Mouse (Mus musculus) intestine, embryonic 15.5 days (tissue): ENCODE results near the gene Adam15. TPM values are rescaled to one million over a fixed set of nuclear protein-coding genes. Genes with fewer than 3 reads are reported as not detected.

ENCODE experiments used
- ATAC-seq: fragments of 200-750 bp; cut with Nextera tagmentation; 2 replicates; pipeline ENCODE4 v1.8.0; 2017; ENCODE audit warnings: moderate TSS enrichment, moderate library complexity
- H3K27ac ChIP-seq: fragments of 300-500 bp; sonication (generic); 2 replicates; pipeline ENCODE4 v1.5.1; 2015; ENCODE audit warnings: mild to moderate bottlenecking, inconsistent platforms
- H3K27me3 ChIP-seq: fragments of 300-500 bp; sonication (generic); replicated peaks from 2 replicates; pipeline ENCODE4 v1.6.1; 2015; ENCODE audit warnings: inconsistent platforms
- H3K36me3 ChIP-seq: fragments of 300-500 bp; sonication (generic); 2 replicates; pipeline ENCODE4 v1.6.1; 2015; ENCODE audit warnings: inconsistent platforms
- H3K4me1 ChIP-seq: fragments of 300-500 bp; sonication (generic); replicated peaks from 2 replicates; pipeline ENCODE4 v1.6.1; 2015; ENCODE audit warnings: inconsistent platforms
- H3K4me2 ChIP-seq: fragments of 300-500 bp; sonication (generic); replicated peaks from 2 replicates; pipeline ENCODE4 v1.6.1; 2015; ENCODE audit warnings: mild to moderate bottlenecking, inconsistent platforms
- H3K4me3 ChIP-seq: fragments of 300-500 bp; sonication (generic); replicated peaks from 2 replicates; pipeline ENCODE4 v1.5.1; 2015; ENCODE audit warnings: inconsistent platforms
- H3K9ac ChIP-seq: fragments of 300-500 bp; sonication (generic); 2 replicates; pipeline ENCODE4 v1.6.1; 2015; ENCODE audit warnings: inconsistent platforms
- H3K9me3 ChIP-seq: fragments of 300-500 bp; sonication (generic); 2 replicates; pipeline ENCODE4 v1.6.1; 2016; ENCODE audit warnings: inconsistent platforms
- WGBS: fragments of 180-500 bp; shearing (Covaris S2); methylation state at CpG from one replicate; pipeline ENCODE4 v1.1.7; 2015; 5-methylcytosine and 5-hydroxymethylcytosine counted together
- polyA plus RNA-seq: library from polyadenylated mRNA; unstranded; fragments of >200 nt; fragmentation: Nextera tagmentation; extraction: Ambion mirVana; gene quantifications from 2 replicates; pipeline ENCODE4 v1.2.1, GENCODE M21; 2015

Gene Adam15
- polyA plus RNA-seq, 1 experiment from 2014 or later = 45.5 TPM

- no peaks in the 10 kb centered on the region for H3K36me3 ChIP-seq
- H3K4me1 ChIP-seq = peaks cover 38% of the 10 kb centered on the region
- H3K27me3 ChIP-seq = no peaks in the 10 kb centered on the region
- no peaks in the 10 kb centered on the region for H3K9me3 ChIP-seq
- H3K27ac ChIP-seq = no peak overlapping the region
- WGBS = 11% methylated on average over 4 of the region's 4 CpGs
- peak overlapping the region; percentile 28; the same call in 1 of the 2 replicates for H3K4me2 ChIP-seq
- H3K4me3 ChIP-seq = no peak overlapping the region
- ATAC-seq = peak; percentile 37
- H3K9ac ChIP-seq = no peak overlapping the region
Observed at GRCm38 (mm10) chr3:89328623-89329022, 21.2 kb downstream of the Adam15 start.

- H3K27ac ChIP-seq = no peak overlapping the region
- H3K4me3 ChIP-seq = no peak overlapping the region
- WGBS = 39% methylated on average over 9 of the region's 9 CpGs
- ATAC-seq = no peak
- H3K9ac ChIP-seq = no peak overlapping the region
- H3K4me2 ChIP-seq = no peak overlapping the region
- no peaks in the 10 kb centered on the region for H3K9me3 ChIP-seq
- peaks cover 29% of the 10 kb centered on the region for H3K4me1 ChIP-seq
- H3K27me3 ChIP-seq = 0 out of 2 replicates have a peak, but pooled peaks cover 2% of the 10 kb centered on the region
- H3K36me3 ChIP-seq = no peaks in the 10 kb centered on the region
Observed at GRCm38 (mm10) chr3:89327371-89327870, 22.4 kb downstream of the Adam15 start.

GRCm38 (mm10) chr3:89325882-89326281 lies 23.9 kb downstream of the Adam15 start:
- Histone ChIP-seq H3K4me3 (no peak overlapping the region), H3K27ac (no peak overlapping the region), H3K9ac (no peak overlapping the region), H3K4me1 (peaks cover 31% of the 10 kb centered on the region), H3K9me3 (no peaks in the 10 kb centered on the region), H3K27me3 (peaks cover 14% of the 10 kb centered on the region; the same call in 1 of the 2 replicates), H3K36me3 (no peaks in the 10 kb centered on the region), H3K4me2 (no peak overlapping the region)
- WGBS = 94% methylated on average over 8 of the region's 8 CpGs
- ATAC-seq = no peak

- WGBS = 1% methylated on average over 53 of the region's 53 CpGs
- H3K36me3 ChIP-seq = no peaks in the 10 kb centered on the region
Observed at GRCm38 (mm10) chr3:89322514-89323165, 27.2 kb downstream of the Adam15 start, which contains the start of gene Efna3. Gene Efna3, minus strand, starts transcription at chr3:89322965.

GRCm38 (mm10) chr3:89322131-89322500 lies 27.7 kb downstream of the Adam15 start:
- H3K9ac ChIP-seq = peak overlapping the region; percentile 57
- H3K36me3 ChIP-seq = no peaks in the 10 kb centered on the region
- H3K27me3 ChIP-seq = peaks cover 43% of the 10 kb centered on the region
- H3K27ac ChIP-seq = peak overlapping the region; percentile 40; the same call in 1 of the 2 replicates
- ATAC-seq = 0 out of 2 replicates have a peak, but pooled peaks have one; percentile 0
- 0% methylated on average over 14 of the region's 14 CpGs for WGBS
- H3K4me2 ChIP-seq = peak overlapping the region; percentile 98
- no peaks in the 10 kb centered on the region for H3K9me3 ChIP-seq
- peak overlapping the region; percentile 61 for H3K4me3 ChIP-seq
- peaks cover 39% of the 10 kb centered on the region for H3K4me1 ChIP-seq

More at GRCm38 (mm10) chr3:89322514-89323165, 27.2 kb downstream of the Adam15 start, which contains the start of gene Efna3:
- Histone ChIP-seq H3K4me2 (peak within 1 kb of the TSS; percentile 98), H3K27me3 (peaks cover 43% of the 10 kb centered on the region), H3K9me3 (no peaks in the 10 kb centered on the region), H3K27ac (peak within 1 kb of the TSS; percentile 40; the same call in 1 of the 2 replicates), H3K4me3 (peak within 1 kb of the TSS; percentile 61), H3K4me1 (peaks cover 36% of the 10 kb centered on the region), H3K9ac (peak within 1 kb of the TSS; percentile 57)
- ATAC-seq = peak; percentile 57

GRCm38 (mm10) chr3:89321183-89322130 lies 28.3 kb downstream of the Adam15 start:
- WGBS = 2% methylated on average over 65 of the region's 66 CpGs
- Histone ChIP-seq H3K4me3 (peak overlapping the region; percentile 61), H3K36me3 (no peaks in the 10 kb centered on the region), H3K27me3 (peaks cover 43% of the 10 kb centered on the region), H3K9me3 (no peaks in the 10 kb centered on the region), H3K9ac (peak overlapping the region; percentile 57), H3K4me1 (peaks cover 43% of the 10 kb centered on the region), H3K4me2 (peak overlapping the region; percentile 98), H3K27ac (peak overlapping the region; percentile 44; the same call in 1 of the 2 replicates)
- no peak for ATAC-seq

GRCm38 (mm10) chr3:89320581-89321182 lies 29.1 kb downstream of the Adam15 start:
- Histone ChIP-seq H3K9me3 (no peaks in the 10 kb centered on the region), H3K9ac (peak overlapping the region; percentile 57), H3K27ac (peak overlapping the region; percentile 44; the same call in 1 of the 2 replicates), H3K36me3 (no peaks in the 10 kb centered on the region), H3K4me3 (peak overlapping the region; percentile 61), H3K27me3 (peaks cover 43% of the 10 kb centered on the region), H3K4me2 (peak overlapping the region; percentile 98), H3K4me1 (peaks cover 51% of the 10 kb centered on the region)
- ATAC-seq = peak; percentile 20
- 1% methylated on average over 41 of the region's 41 CpGs for WGBS

- ATAC-seq = no peak
- Histone ChIP-seq H3K4me1 (peaks cover 60% of the 10 kb centered on the region), H3K9me3 (no peaks in the 10 kb centered on the region), H3K9ac (peak overlapping the region; percentile 43; the same call in 1 of the 2 replicates), H3K36me3 (no peaks in the 10 kb centered on the region), H3K4me3 (peak overlapping the region; percentile 61), H3K27me3 (peaks cover 43% of the 10 kb centered on the region), H3K27ac (no peak overlapping the region), H3K4me2 (peak overlapping the region; percentile 98)
- 1% methylated on average over 57 of the region's 58 CpGs for WGBS
Observed at GRCm38 (mm10) chr3:89319591-89320350, 30.0 kb downstream of the Adam15 start.

- Histone ChIP-seq H3K9ac (no peak overlapping the region), H3K27ac (no peak overlapping the region), H3K27me3 (peaks cover 43% of the 10 kb centered on the region), H3K4me3 (peak overlapping the region; percentile 61), H3K4me1 (peaks cover 64% of the 10 kb centered on the region), H3K36me3 (no peaks in the 10 kb centered on the region), H3K4me2 (peak overlapping the region; percentile 98), H3K9me3 (no peaks in the 10 kb centered on the region)
- ATAC-seq = no peak
- 25% methylated on average over 21 of the region's 21 CpGs for WGBS
Observed at GRCm38 (mm10) chr3:89318971-89319590, 30.7 kb downstream of the Adam15 start.

GRCm38 (mm10) chr3:89318316-89318715 lies 31.5 kb downstream of the Adam15 start:
- Histone ChIP-seq H3K4me2 (no peak overlapping the region), H3K9ac (no peak overlapping the region), H3K9me3 (no peaks in the 10 kb centered on the region), H3K27ac (no peak overlapping the region), H3K4me3 (no peak overlapping the region), H3K4me1 (peaks cover 64% of the 10 kb centered on the region), H3K27me3 (peaks cover 43% of the 10 kb centered on the region), H3K36me3 (no peaks in the 10 kb centered on the region)
- no peak for ATAC-seq
- 77% methylated on average over 8 of the region's 8 CpGs for WGBS

GRCm38 (mm10) chr3:89317246-89317645 lies 32.5 kb downstream of the Adam15 start:
- H3K27me3 ChIP-seq = peaks cover 40% of the 10 kb centered on the region
- 66% methylated on average over 6 of the region's 6 CpGs for WGBS
- H3K36me3 ChIP-seq = no peaks in the 10 kb centered on the region
- H3K27ac ChIP-seq = no peak overlapping the region
- H3K4me2 ChIP-seq = peak overlapping the region; percentile 61; the same call in 1 of the 2 replicates
- no peak overlapping the region for H3K4me3 ChIP-seq
- no peak overlapping the region for H3K9ac ChIP-seq
- no peaks in the 10 kb centered on the region for H3K9me3 ChIP-seq
- peaks cover 62% of the 10 kb centered on the region for H3K4me1 ChIP-seq
- no peak for ATAC-seq
